Comparison of ENCODE assay signal across 11 mouse cellular contexts in the genomic region with DNA sequence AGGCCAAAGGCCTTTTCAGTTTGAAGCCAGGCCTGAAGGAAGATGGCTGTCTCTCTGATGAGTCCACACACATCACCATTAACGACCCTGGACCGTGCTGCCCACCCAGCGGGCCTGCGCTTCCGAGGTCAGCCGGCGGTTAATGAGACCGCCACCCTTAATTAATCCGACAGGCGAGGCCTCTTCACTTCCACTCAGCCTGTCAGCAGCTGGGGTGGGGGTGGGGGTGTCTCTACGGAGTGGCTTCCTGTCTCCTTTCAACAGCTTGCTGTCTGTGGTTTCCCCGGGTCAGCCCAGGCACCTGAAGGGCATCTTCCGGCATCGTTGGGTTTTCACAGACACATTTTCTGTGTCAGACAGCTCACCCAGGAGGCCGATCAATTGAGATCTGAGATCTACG.
A peak's percentile ranks its signal among the peaks of the same experiment; 100 is the strongest.
DNase-seq lines count a peak whose midpoint lies in the region; ATAC-seq and TF ChIP-seq lines count a peak whose summit lies in the region.
"Had no signal": no experiment of that assay in that cellular context is flagged by ENCODE, and none has a peak within 500 bp of the region (broad histone marks: within the 10 kb centered on the region; RNA-seq: fewer than 3 reads in every experiment).

No protein-coding gene starts in this region.

- no peaks in the 10 kb centered on the region for H3K9me3 ChIP-seq in kidney, embryonic 14.5 days (ENCODE audit: control insufficient read depth, low read length)
- H3K9me3 ChIP-seq in CH12.LX (replicated peaks; ENCODE audit: low read length) = no peaks in the 10 kb centered on the region
- H3K9me3 ChIP-seq: embryonic facial prominence, embryonic 12.5 days had no signal

- no peak overlapping the region for H3K4me2 ChIP-seq in kidney, embryonic 14.5 days (replicated peaks; ENCODE audit: low read depth, low read length)
- H3K4me2 ChIP-seq in CH12.LX (ENCODE audit: insufficient read depth, low read depth, poor library complexity, severe bottlenecking) = peak overlapping the region; percentile 54
- H3K4me2 ChIP-seq: embryonic facial prominence, embryonic 12.5 days had no signal

- 0 out of 4 replicates have a peak, but pooled peaks of 1 of the 2 experiments have one; percentile 4 for TF ChIP-seq CTCF in CH12.LX (conservative IDR thresholded peaks at IDR 0.05 in 1 of 2, IDR thresholded peaks at IDR 0.05 in 1 of 2; ENCODE audit: low read depth in 2 of 2, low read length in 2 of 2)
- no peak for TF ChIP-seq CTCF in small intestine, adult 2 months (IDR thresholded peaks at IDR 0.05; ENCODE audit: extremely low read depth, insufficient read length, insufficient replicate concordance, low read depth, low read length)

- H3K36me3 ChIP-seq in kidney, embryonic 14.5 days (ENCODE audit: control insufficient read depth, insufficient read depth, low read length) = no peaks in the 10 kb centered on the region
- H3K36me3 ChIP-seq in CH12.LX (replicated peaks in 1 of 2; ENCODE audit: control insufficient read depth in 1 of 2, insufficient read depth in 1 of 2, low read length in 1 of 2) = no peaks in the 10 kb centered on the region
- no peaks in the 10 kb centered on the region for H3K36me3 ChIP-seq in small intestine, adult 2 months (ENCODE audit: control insufficient read depth, insufficient read depth, low read length)
- H3K36me3 ChIP-seq: embryonic facial prominence, embryonic 12.5 days had no signal

- dilution Hi-C loops in CH12.LX (cut with MboI; ENCODE audit: extremely low pct_ligation_motif_present, extremely low pct_unique_long_range_greater_than_20kb, low sequenced_read_pairs) = no loop called here

- ATAC-seq in kidney, embryonic 14.5 days (ENCODE audit: low FRiP score, low TSS enrichment) = peak; percentile 45

- TF ChIP-seq POLR2A in CH12.LX (IDR thresholded peaks at IDR 0.05; ENCODE audit: low read depth, low read length) = no peak
- TF ChIP-seq POLR2A in small intestine, adult 2 months (IDR thresholded peaks at IDR 0.05; ENCODE audit: low read depth, low read length) = no peak

- H3K9ac ChIP-seq in kidney, embryonic 14.5 days (ENCODE audit: low read depth, low read length) = no peak overlapping the region
- H3K9ac ChIP-seq in CH12.LX (ENCODE audit: insufficient read depth, low read depth) = peak overlapping the region; percentile 55; the same call in 1 of the 2 replicates
- H3K9ac ChIP-seq: embryonic facial prominence, embryonic 12.5 days had no signal

- no peak for DNase-seq in kidney, postnatal 25 days
- peak; percentile 84 for DNase-seq in CH12.LX (ENCODE audit: extremely low read depth)
- peak; percentile 93 for DNase-seq in induced T-regulatory cell, adult 2 months (ENCODE audit: low read depth)
- no peak for DNase-seq in cerebellum, adult 9-10 months
- DNase-seq in frontal cortex, postnatal 10 days (ENCODE audit: low spot score in 2 of 2) = no peak
- DNase-seq in urinary bladder, postnatal 4 days (ENCODE audit: low spot score in 2 of 2) = no peak
- DNase-seq: heart, postnatal 10 days had no signal

- WGBS in kidney, embryonic 14.5 days = 22% methylated on average over 16 of the region's 16 CpGs
- 57% methylated on average over 16 of the region's 16 CpGs for WGBS in small intestine, adult 2 months

- peak; percentile 77 for TF ChIP-seq EP300 in CH12.LX (IDR thresholded peaks at IDR 0.05; ENCODE audit: low read length)

- H3K4me3 ChIP-seq in kidney, embryonic 14.5 days (ENCODE audit: low read length) = no peak overlapping the region
- peak overlapping the region in 1 of 3 experiments; percentile 12 for H3K4me3 ChIP-seq in CH12.LX (replicated peaks in 1 of 3; ENCODE audit: low read depth in 2 of 3, low read length in 2 of 3, poor library complexity in 1 of 3)
- no peak overlapping the region for H3K4me3 ChIP-seq in small intestine, adult 2 months (ENCODE audit: low read depth, low read length)
- H3K4me3 ChIP-seq: embryonic facial prominence, embryonic 12.5 days had no signal

- H3K27me3 ChIP-seq in kidney, embryonic 14.5 days (ENCODE audit: control insufficient read depth, insufficient read depth, low read length) = no peaks in the 10 kb centered on the region
- no peaks in the 10 kb centered on the region for H3K27me3 ChIP-seq in CH12.LX (replicated peaks)
- H3K27me3 ChIP-seq in small intestine, adult 2 months (ENCODE audit: control insufficient read depth, insufficient read depth, low read length) = no peaks in the 10 kb centered on the region
- H3K27me3 ChIP-seq: embryonic facial prominence, embryonic 12.5 days had no signal

- H3K79me2 ChIP-seq in CH12.LX (replicated peaks; ENCODE audit: control insufficient read depth, extremely low read depth, insufficient read depth, poor library complexity, severe bottlenecking) = no peaks in the 10 kb centered on the region

- peak; percentile 37 for TF ChIP-seq RAD21 in CH12.LX (IDR thresholded peaks at IDR 0.05; ENCODE audit: low read depth, low read length)

- H3K4me1 ChIP-seq in kidney, embryonic 14.5 days (ENCODE audit: control insufficient read depth, insufficient read depth, low read length) = peaks cover 30% of the 10 kb centered on the region
- H3K4me1 ChIP-seq in CH12.LX (ENCODE audit: control insufficient read depth in 1 of 2, insufficient read depth in 2 of 2) = peaks cover 26 to 61% of the 10 kb centered on the region in 2 experiments
- peaks cover 9% of the 10 kb centered on the region for H3K4me1 ChIP-seq in small intestine, adult 2 months (ENCODE audit: control insufficient read depth, insufficient read depth, insufficient read length, low read length)

- no peak overlapping the region for H3K27ac ChIP-seq in kidney, embryonic 14.5 days (ENCODE audit: low read depth, low read length)
- peak overlapping the region; percentile 66 for H3K27ac ChIP-seq in CH12.LX (ENCODE audit: insufficient read depth, low read depth)
- peak overlapping the region; percentile 42; the same call in 1 of the 2 replicates for H3K27ac ChIP-seq in small intestine, adult 2 months (ENCODE audit: insufficient read depth, low read depth, low read length)
- H3K27ac ChIP-seq: embryonic facial prominence, embryonic 12.5 days; macrophage had no signal

- in situ Hi-C loops in CH12.LX (cut with MboI; ENCODE audit: low pct_ligation_motif_present, low pct_unique_long_range_greater_than_20kb, low sequenced_read_pairs) = no loop called here

TF ChIP-seq in CH12.LX, 34 proteins besides CTCF, POLR2A, EP300 and RAD21:
- TF ChIP-seq MAX (IDR thresholded peaks at IDR 0.05; ENCODE audit: low read length) (peak; percentile 44; the same call in 1 of the 2 replicates), PAX5 (IDR thresholded peaks at IDR 0.05; ENCODE audit: low read length) (no peak), USF2 (conservative IDR thresholded peaks at IDR 0.05; ENCODE audit: low read depth, low read length) (no peak), NELFE (IDR thresholded peaks at IDR 0.05; ENCODE audit: low read depth, low read length) (no peak), POLR2AphosphoS2 (IDR thresholded peaks at IDR 0.05; ENCODE audit: low read depth, low read length) (no peak), MYC (IDR thresholded peaks at IDR 0.05; ENCODE audit: low read depth, low read length) (no peak), SMC3 (IDR thresholded peaks at IDR 0.05; ENCODE audit: low read depth, low read length) (peak; percentile 31; the same call in 1 of the 2 replicates), UBTF (IDR thresholded peaks at IDR 0.05; ENCODE audit: low read depth, low read length) (no peak), GABPA (IDR thresholded peaks at IDR 0.05; ENCODE audit: insufficient replicate concordance, low read depth, low read length) (no peak), MEF2A (IDR thresholded peaks at IDR 0.05; ENCODE audit: borderline replicate concordance, low read depth, low read length) (peak; percentile 74), ZC3H11A (IDR thresholded peaks at IDR 0.05; ENCODE audit: low read depth, low read length) (no peak), HCFC1 (IDR thresholded peaks at IDR 0.05; ENCODE audit: low read depth, low read length) (peak; percentile 39; the same call in 1 of the 2 replicates), TBP (conservative IDR thresholded peaks at IDR 0.05; ENCODE audit: low read depth, low read length) (no peak), JUND (conservative IDR thresholded peaks at IDR 0.05; ENCODE audit: low read depth, low read length) (no peak), ETS1 (conservative IDR thresholded peaks at IDR 0.05; ENCODE audit: low read depth, low read length) (peak; percentile 81), JUN (IDR thresholded peaks at IDR 0.05; ENCODE audit: insufficient read depth, low read depth, low read length) (no peak), TCF12 (IDR thresholded peaks at IDR 0.05; ENCODE audit: low read depth, low read length) (peak; percentile 97), ZNF384 (IDR thresholded peaks at IDR 0.05; ENCODE audit: low read depth, low read length) (no peak), MXI1 (IDR thresholded peaks at IDR 0.05; ENCODE audit: low read depth, low read length) (peak; percentile 74; the same call in 1 of the 2 replicates), KAT2A (IDR thresholded peaks at IDR 0.05; ENCODE audit: insufficient replicate concordance, low read length) (no peak), CHD1 (IDR thresholded peaks at IDR 0.05; ENCODE audit: low read depth, low read length) (no peak), NRF1 (IDR thresholded peaks at IDR 0.05; ENCODE audit: low read depth, low read length) (peak; percentile 25; the same call in 1 of the 2 replicates), ZMIZ1 (IDR thresholded peaks at IDR 0.05; ENCODE audit: low read depth, low read length) (no peak), USF1 (IDR thresholded peaks at IDR 0.05; ENCODE audit: low read depth, low read length) (no peak), MAZ (IDR thresholded peaks at IDR 0.05; ENCODE audit: low read depth, low read length) (peak; percentile 81; the same call in 1 of the 2 replicates), IRF4 (IDR thresholded peaks at IDR 0.05; ENCODE audit: low read depth, low read length) (peak; percentile 81; the same call in 1 of the 2 replicates), MAFK (IDR thresholded peaks at IDR 0.05; ENCODE audit: insufficient replicate concordance, low read length) (0 out of 2 replicates have a peak, but pooled peaks have one; percentile 23), BHLHE40 (IDR thresholded peaks at IDR 0.05; ENCODE audit: low read depth, low read length) (peak; percentile 87), ZKSCAN1 (IDR thresholded peaks at IDR 0.05; ENCODE audit: borderline replicate concordance, low read depth, low read length) (no peak), ELF1 (IDR thresholded peaks at IDR 0.05; ENCODE audit: low read depth, low read length) (peak; percentile 82), E2F4 (IDR thresholded peaks at IDR 0.05; ENCODE audit: insufficient replicate concordance, low read depth, low read length) (no peak), CHD2 (IDR thresholded peaks at IDR 0.05; ENCODE audit: low read length) (peak; percentile 93), SIN3A (IDR thresholded peaks at IDR 0.05; ENCODE audit: low read length) (peak; percentile 80), RCOR1 (conservative IDR thresholded peaks at IDR 0.05; ENCODE audit: low read depth, low read length) (0 out of 2 replicates have a peak, but pooled peaks have one; percentile 50)

Comparison
In these comparisons a context has a peak if more than half of its experiments do, and no peak if none do; other contexts are left out.
1. DNase-seq: peak in CH12.LX (single experiment) and induced T-regulatory cell, adult 2 months (single experiment); none in kidney, postnatal 25 days (0 of 2), cerebellum, adult 9-10 months (single experiment), frontal cortex, postnatal 10 days (0 of 2) and urinary bladder, postnatal 4 days (0 of 2).